Mouse (Mus musculus) thymus, adult 2 months (tissue): ENCODE results near the gene Gstp2. TPM values are rescaled to one million over a fixed set of nuclear protein-coding genes. Genes with fewer than 3 reads are reported as not detected.

Experiments
- DNase-seq: peaks from one replicate; pipeline ENCODE4 v3.0.0; 2021
- H3K27ac ChIP-seq: fragments of 200-500 bp; 2 replicates; pipeline ENCODE4 v1.5.1; 2012; ENCODE audit warnings: low read length, control low read depth; ENCODE audit not compliant: control insufficient read depth, insufficient read depth
- H3K27me3 ChIP-seq: fragments of 200-500 bp; 2 replicates; pipeline ENCODE4 v1.6.1; 2012; ENCODE audit warnings: mild to moderate bottlenecking, low read length, moderate library complexity, mixed read lengths; ENCODE audit not compliant: control insufficient read depth, insufficient read depth
- H3K36me3 ChIP-seq: fragments of 200-500 bp; 2 replicates; pipeline ENCODE4 v1.6.1; 2012; ENCODE audit warnings: mild to moderate bottlenecking, low read length, moderate library complexity; ENCODE audit not compliant: control insufficient read depth, insufficient read depth
- H3K4me1 ChIP-seq: fragments of 200-500 bp; replicated peaks from 2 replicates; pipeline ENCODE4 v1.6.1; 2012; ENCODE audit warnings: low read length; ENCODE audit not compliant: control insufficient read depth, insufficient read depth
- H3K4me3 ChIP-seq: fragments of 200-500 bp; 2 replicates; pipeline ENCODE4 v1.5.1; 2012; ENCODE audit warnings: mild to moderate bottlenecking, low read length, control low read depth, moderate library complexity; ENCODE audit not compliant: control insufficient read depth, insufficient read depth
- CTCF ChIP-seq: fragments of 200-500 bp; IDR thresholded peaks from 2 replicates; pipeline ENCODE4 v1.5.1; 2012; ENCODE audit warnings: mild to moderate bottlenecking, control low read depth, low read length, moderate library complexity, borderline replicate concordance; ENCODE audit not compliant: control insufficient read depth, poor library complexity, insufficient read depth; ENCODE audit errors: extremely low read depth
- POLR2A ChIP-seq: fragments of 200-500 bp; IDR thresholded peaks from 2 replicates; pipeline ENCODE4 v1.6.1; 2012; ENCODE audit warnings: mild to moderate bottlenecking, low read length, control low read depth, moderate library complexity; ENCODE audit not compliant: control insufficient read depth, poor library complexity, insufficient read depth; ENCODE audit errors: extremely low read depth
- WGBS: fragments of 180-500 bp; shearing (Covaris S2); methylation state at CpG from one replicate; pipeline ENCODE4 v1.1.7; 2018; 5-methylcytosine and 5-hydroxymethylcytosine counted together
- polyA plus RNA-seq: library from polyadenylated mRNA; depleted of rRNA; stranded (reverse); fragments of >200 nt; gene quantifications from 2 replicates; pipeline ENCODE4 v1.2.3, GENCODE M21; 2012

Gstp2 gene
- polyA plus RNA-seq, 1 experiment: 48.8 TPM

GRCm38 (mm10) chr19:4090446-4090845 lies 44.6 kb upstream of the Gstp2 start:
- Histone ChIP-seq H3K27ac (no peak overlapping the region), H3K36me3 (no peaks in the 10 kb centered on the region), H3K27me3 (no peaks in the 10 kb centered on the region), H3K4me3 (no peak overlapping the region), H3K4me1 (peaks cover 9% of the 10 kb centered on the region)
- DNase-seq: no peak
- no peak for TF ChIP-seq POLR2A
- TF ChIP-seq CTCF: no peak
- 94% methylated on average over 3 of the region's 3 CpGs for WGBS

GRCm38 (mm10) chr19:4089128-4089527 lies 43.3 kb upstream of the Gstp2 start:
- 94% methylated on average over 6 of the region's 6 CpGs for WGBS
- Histone ChIP-seq H3K27ac (no peak overlapping the region), H3K36me3 (no peaks in the 10 kb centered on the region), H3K27me3 (no peaks in the 10 kb centered on the region), H3K4me1 (peaks cover 7% of the 10 kb centered on the region), H3K4me3 (no peak overlapping the region)
- no peak for DNase-seq
- TF ChIP-seq CTCF (no peak), POLR2A (no peak)

- DNase-seq: no peak
- H3K4me1 ChIP-seq: no peaks in the 10 kb centered on the region
- H3K27me3 ChIP-seq: no peaks in the 10 kb centered on the region
- no peak overlapping the region for H3K27ac ChIP-seq
- no peak overlapping the region for H3K4me3 ChIP-seq
- TF ChIP-seq CTCF (no peak), POLR2A (no peak)
- no peaks in the 10 kb centered on the region for H3K36me3 ChIP-seq
- WGBS: 76% methylated on average over 5 of the region's 5 CpGs
Observed at GRCm38 (mm10) chr19:4088146-4088545, 42.3 kb upstream of the Gstp2 start.

GRCm38 (mm10) chr19:4087090-4087489 lies 41.3 kb upstream of the Gstp2 start:
- no peak overlapping the region for H3K4me3 ChIP-seq
- H3K27me3 ChIP-seq: no peaks in the 10 kb centered on the region
- H3K4me1 ChIP-seq: no peaks in the 10 kb centered on the region
- H3K36me3 ChIP-seq: no peaks in the 10 kb centered on the region
- H3K27ac ChIP-seq: no peak overlapping the region
- no peak for DNase-seq
- WGBS: 96% methylated on average over 5 of the region's 5 CpGs
- TF ChIP-seq CTCF (no peak), POLR2A (no peak)

GRCm38 (mm10) chr19:4086156-4086555 lies 40.3 kb upstream of the Gstp2 start:
- DNase-seq: no peak
- TF ChIP-seq CTCF: no peak
- TF ChIP-seq POLR2A: no peak
- no peak overlapping the region for H3K27ac ChIP-seq
- H3K27me3 ChIP-seq: no peaks in the 10 kb centered on the region
- no peaks in the 10 kb centered on the region for H3K36me3 ChIP-seq
- H3K4me1 ChIP-seq: no peaks in the 10 kb centered on the region
- H3K4me3 ChIP-seq: no peak overlapping the region
- WGBS: 93% methylated on average over 15 of the region's 15 CpGs

- H3K27ac ChIP-seq: no peak overlapping the region
- TF ChIP-seq CTCF (no peak), POLR2A (no peak)
- no peak overlapping the region for H3K4me3 ChIP-seq
- DNase-seq: no peak
- 93% methylated on average over 1 of the region's 1 CpGs for WGBS
- H3K36me3 ChIP-seq: no peaks in the 10 kb centered on the region
- no peaks in the 10 kb centered on the region for H3K4me1 ChIP-seq
- no peaks in the 10 kb centered on the region for H3K27me3 ChIP-seq
Observed at GRCm38 (mm10) chr19:4084984-4085383, 39.2 kb upstream of the Gstp2 start.

- no peak overlapping the region for H3K27ac ChIP-seq
- H3K36me3 ChIP-seq: no peaks in the 10 kb centered on the region
- no peak for DNase-seq
- H3K4me3 ChIP-seq: no peak overlapping the region
- no peaks in the 10 kb centered on the region for H3K27me3 ChIP-seq
- TF ChIP-seq CTCF (no peak), POLR2A (no peak)
- H3K4me1 ChIP-seq: no peaks in the 10 kb centered on the region
- WGBS: 82% methylated on average over 8 of the region's 8 CpGs
Observed at GRCm38 (mm10) chr19:4083826-4084225, 38.0 kb upstream of the Gstp2 start.
